Mouse (Mus musculus) forebrain, embryonic 14.5 days (tissue): ENCODE results near the gene Zfp68. TPM values are rescaled to one million over a fixed set of nuclear protein-coding genes. Genes with fewer than 3 reads are reported as not detected.

ENCODE experiments used
- microRNA-seq: library from miRNA; unstranded; fragments of <30 nt; microRNA quantifications from one replicate; pipeline ENCODE4, GENCODE M21; 2016
- polyA plus RNA-seq: library from polyadenylated mRNA; unstranded; fragments of >200 nt; fragmentation: Nextera tagmentation; extraction: Ambion mirVana; gene quantifications from 2 replicates; pipeline ENCODE4 v1.2.1, GENCODE M21; 2014

Gene Zfp68
- polyA plus RNA-seq, 1 experiment from 2014 or later: 122 TPM

Small RNAs within 50 kb of the gene (microRNA-seq; reads per million reads assigned to microRNA genes)
- gene Gm24082: not detected

Other genes starting within 250 kb of the Zfp68 start
- gene Zfp157, start 178.3 kb downstream of the Zfp68 start, polyA plus RNA-seq: 70.1 and 78.7 TPM in 2 replicates
- gene 1700123K08Rik, start 55.0 kb downstream of the Zfp68 start, polyA plus RNA-seq: not detected in 2 replicates
- gene A430033K04Rik, start 3.1 kb upstream of the Zfp68 start, polyA plus RNA-seq: 12.5 and 19.7 TPM in 2 replicates
- 35.7 and 46.9 TPM in 2 replicates for gene Fam20c, start 134.8 kb upstream of the Zfp68 start, polyA plus RNA-seq
- gene Gm5294, start 200.3 kb upstream of the Zfp68 start, polyA plus RNA-seq: not detected in 2 replicates